ENCODE assay signal across 8 mouse cellular contexts in genomic region chr12:32821504-32822011, GRCm38 (mm10). TPM values are rescaled to one million over a fixed set of nuclear protein-coding genes. Genes with fewer than 3 reads are reported as not detected.
DNase-seq lines count a peak whose midpoint lies in the region; ATAC-seq and TF ChIP-seq lines count a peak whose summit lies in the region.

No protein-coding gene starts in this region.

- H3K36me3 ChIP-seq in kidney, embryonic 16.5 days (ENCODE audit: insufficient read depth, low read length), result peaks cover 16% of the 10 kb centered on the region; the same call in 1 of the 2 replicates
- H3K36me3 ChIP-seq in hindbrain, embryonic 16.5 days (ENCODE audit: control insufficient read depth, insufficient read depth, low read length), result peaks cover 2% of the 10 kb centered on the region; the same call in 1 of the 2 replicates
- H3K36me3 ChIP-seq in midbrain, embryonic 16.5 days (ENCODE audit: control insufficient read depth, insufficient read depth, low read length), result no peaks in the 10 kb centered on the region

- H3K4me3 ChIP-seq in kidney, embryonic 16.5 days (ENCODE audit: low read length), result peak overlapping the region; percentile 71
- peak overlapping the region; percentile 80 for H3K4me3 ChIP-seq in bone marrow macrophage, adult 2 months (ENCODE audit: insufficient read depth, low read length)
- H3K4me3 ChIP-seq in hindbrain, embryonic 16.5 days (ENCODE audit: low read length), result peak overlapping the region; percentile 76
- peak overlapping the region; percentile 84 for H3K4me3 ChIP-seq in midbrain, embryonic 16.5 days (ENCODE audit: low read depth, low read length)

- no peak overlapping the region for H3K27ac ChIP-seq in kidney, embryonic 16.5 days (ENCODE audit: low read length)
- H3K27ac ChIP-seq in bone marrow macrophage, adult 2 months (ENCODE audit: insufficient read depth, low read depth, low read length), result peak overlapping the region; percentile 88
- H3K27ac ChIP-seq in hindbrain, embryonic 16.5 days (ENCODE audit: low read depth, low read length), result no peak overlapping the region; the same call in 1 of the 2 replicates
- H3K27ac ChIP-seq in midbrain, embryonic 16.5 days (ENCODE audit: low read length), result no peak overlapping the region

- 44% methylated on average over 2 of the region's 2 CpGs for WGBS in kidney, embryonic 16.5 days
- WGBS in hindbrain, embryonic 16.5 days, result 49% methylated on average over 2 of the region's 2 CpGs
- WGBS in midbrain, embryonic 16.5 days, result 38% methylated on average over 2 of the region's 2 CpGs

- peak overlapping the region; percentile 83 for H3K9ac ChIP-seq in kidney, embryonic 16.5 days (replicated peaks; ENCODE audit: low read length)
- H3K9ac ChIP-seq in hindbrain, embryonic 16.5 days (ENCODE audit: low read depth, low read length), result no peak overlapping the region
- H3K9ac ChIP-seq in midbrain, embryonic 16.5 days (ENCODE audit: low read depth, low read length), result no peak overlapping the region

- H3K9me3 ChIP-seq in kidney, embryonic 16.5 days (ENCODE audit: low read length), result no peaks in the 10 kb centered on the region
- no peaks in the 10 kb centered on the region for H3K9me3 ChIP-seq in hindbrain, embryonic 16.5 days (ENCODE audit: control insufficient read depth, low read length)
- H3K9me3 ChIP-seq in midbrain, embryonic 16.5 days (replicated peaks; ENCODE audit: control insufficient read depth, low read length, poor library complexity, severe bottlenecking), result no peaks in the 10 kb centered on the region

- TF ChIP-seq CTCF in bone marrow macrophage, adult 2 months (IDR thresholded peaks at IDR 0.05; ENCODE audit: low read depth, low read length), result no peak

- no peaks in the 10 kb centered on the region for H3K27me3 ChIP-seq in kidney, embryonic 16.5 days (ENCODE audit: insufficient read depth, low read length)
- no peaks in the 10 kb centered on the region for H3K27me3 ChIP-seq in hindbrain, embryonic 16.5 days (replicated peaks; ENCODE audit: control insufficient read depth, insufficient read depth, low read length)
- no peaks in the 10 kb centered on the region for H3K27me3 ChIP-seq in midbrain, embryonic 16.5 days (ENCODE audit: control insufficient read depth, insufficient read depth, low read depth, low read length)

- TF ChIP-seq POLR2A in bone marrow macrophage, adult 2 months (IDR thresholded peaks at IDR 0.05; ENCODE audit: borderline replicate concordance, low read depth, low read length), result no peak

- no peak for ATAC-seq in kidney, embryonic 16.5 days (ENCODE audit: low FRiP score, low TSS enrichment)
- no peak for ATAC-seq in hindbrain, embryonic 16.5 days
- ATAC-seq in midbrain, embryonic 16.5 days, result no peak

- no peak for DNase-seq in kidney, postnatal 4 days
- DNase-seq in left cerebral cortex, postnatal 4 days, result no peak
- no peak for DNase-seq in urinary bladder, postnatal 25 days (ENCODE audit: low spot score)
- DNase-seq in layer of hippocampus, postnatal 36 days, result no peak

- peaks cover 10% of the 10 kb centered on the region for H3K4me1 ChIP-seq in kidney, embryonic 16.5 days (ENCODE audit: insufficient read depth, low read length)
- peaks cover 42% of the 10 kb centered on the region for H3K4me1 ChIP-seq in bone marrow macrophage, adult 2 months (ENCODE audit: control insufficient read depth, insufficient read depth, low read length)
- peaks cover 10% of the 10 kb centered on the region for H3K4me1 ChIP-seq in hindbrain, embryonic 16.5 days (ENCODE audit: control insufficient read depth, insufficient read depth, low read depth, low read length)
- H3K4me1 ChIP-seq in midbrain, embryonic 16.5 days (ENCODE audit: control insufficient read depth, insufficient read depth, low read length), result peaks cover 7% of the 10 kb centered on the region

- peak overlapping the region; percentile 63 for H3K4me2 ChIP-seq in kidney, embryonic 16.5 days (replicated peaks; ENCODE audit: low read depth, low read length)
- peak overlapping the region; percentile 62 for H3K4me2 ChIP-seq in hindbrain, embryonic 16.5 days (ENCODE audit: low read length)
- peak overlapping the region; percentile 74 for H3K4me2 ChIP-seq in midbrain, embryonic 16.5 days (ENCODE audit: low read length)

- intact Hi-C loops in left cerebral cortex, postnatal 4 days (cut with DNase I), result loop anchor here (5.0 kb wide), 1 partner anchor 184 kb away; no protein-coding TSS in a partner anchor

RNA-seq across cellular contexts. Expression of gene Nampt, which starts 2.2 kb away (rescaled TPM):
- 27.4 and 28.6 TPM in 2 replicates for polyA plus RNA-seq in kidney, embryonic 16.5 days (2015; fragmentation: Nextera tagmentation; extraction: Ambion mirVana)
- 97.2 and 112 TPM in 2 replicates for polyA plus RNA-seq in bone marrow macrophage, adult 2 months (2012; ENCODE audit: insufficient read depth, insufficient read length, missing spikeins)
- polyA plus RNA-seq in hindbrain, embryonic 16.5 days (2015; fragmentation: Nextera tagmentation; extraction: Ambion mirVana), result 31.8 and 32.3 TPM in 2 replicates
- polyA plus RNA-seq in midbrain, embryonic 16.5 days (2015; fragmentation: Nextera tagmentation; extraction: Ambion mirVana), result 35.7 and 37.0 TPM in 2 replicates
- total RNA-seq in left cerebral cortex, postnatal 4 days (2021), result 10 to 100 TPM; 40.0 to 44.2 TPM
- total RNA-seq in layer of hippocampus, postnatal 36 days (2021), result 10 to 100 TPM; 42.4 to 47.1 TPM
